Mouse (Mus musculus) liver, postnatal 0 days (tissue): ENCODE measurements around the gene Il4ra. TPM values are rescaled to one million over a fixed set of nuclear protein-coding genes. Genes with fewer than 3 reads are reported as not detected.

Experiments used
- ATAC-seq: fragments of 200-750 bp; cut with Nextera tagmentation; 2 replicates; pipeline ENCODE4 v1.8.0; 2017; ENCODE audit warnings: mild to moderate bottlenecking, moderate library complexity
- DNase-seq: peaks from one replicate; pipeline ENCODE4 v3.0.0-alpha.2; 2016
- H3K27ac ChIP-seq: fragments of 300-500 bp; sonication (generic); 2 replicates; pipeline ENCODE4 v1.5.1; 2014; ENCODE audit warnings: antibody characterized with exemption, moderate library complexity, mild to moderate bottlenecking, low read depth
- H3K27me3 ChIP-seq: fragments of 300-500 bp; sonication (generic); 2 replicates; pipeline ENCODE4 v1.6.1; 2014; ENCODE audit warnings: low read length, control low read depth, mixed read lengths; ENCODE audit not compliant: insufficient read depth
- H3K36me3 ChIP-seq: fragments of 300-500 bp; sonication (generic); replicated peaks from 2 replicates; pipeline ENCODE4 v1.6.1; 2014; ENCODE audit warnings: mild to moderate bottlenecking, control low read depth, low read length, moderate library complexity, mixed read lengths; ENCODE audit not compliant: insufficient read depth
- H3K4me1 ChIP-seq: fragments of 300-500 bp; sonication (generic); 2 replicates; pipeline ENCODE4 v1.6.1; 2014; ENCODE audit warnings: antibody characterized with exemption, mild to moderate bottlenecking, control low read depth; ENCODE audit not compliant: insufficient read depth
- H3K4me2 ChIP-seq: fragments of 300-500 bp; sonication (generic); 2 replicates; pipeline ENCODE4 v1.6.1; 2014; ENCODE audit warnings: low read depth, mild to moderate bottlenecking, low read length, moderate library complexity, mixed read lengths
- H3K4me3 ChIP-seq: fragments of 300-500 bp; sonication (generic); 2 replicates; pipeline ENCODE4 v1.5.1; 2014; ENCODE audit warnings: low read depth, low read length
- H3K9ac ChIP-seq: fragments of 300-500 bp; sonication (generic); replicated peaks from 2 replicates; pipeline ENCODE4 v1.6.1; 2014; ENCODE audit warnings: mild to moderate bottlenecking, moderate library complexity
- H3K9me3 ChIP-seq: fragments of 300-500 bp; sonication (generic); 2 replicates; pipeline ENCODE4 v1.6.1; 2016; ENCODE audit warnings: mild to moderate bottlenecking, control low read depth, low read length, mixed read lengths
- CTCF ChIP-seq: sonication (generic); IDR thresholded peaks from 2 replicates; pipeline ENCODE4 v1.5.1; 2016; ENCODE audit warnings: antibody characterized with exemption, low read depth
- EP300 ChIP-seq: IDR thresholded peaks from 2 replicates; pipeline ENCODE4 v1.6.1; 2016; ENCODE audit warnings: antibody characterized with exemption, low read depth, mild to moderate bottlenecking
- WGBS: fragments of 180-500 bp; shearing (Covaris S2); extraction: QIAGEN DNeasy Blood & Tissue Kit; methylation state at CpG from one replicate; pipeline ENCODE4 v1.1.7; 2014; ENCODE audit not compliant: insufficient replicate concordance; 5-methylcytosine and 5-hydroxymethylcytosine counted together
- polyA plus RNA-seq: library from polyadenylated mRNA; unstranded; fragments of >200 nt; fragmentation: Nextera tagmentation; extraction: Ambion mirVana; gene quantifications from 2 replicates; pipeline ENCODE4 v1.2.1, GENCODE M21; 2015

Il4ra gene
- polyA plus RNA-seq, 1 experiment from 2014 or later = 9.5 TPM

GRCm38 (mm10) chr7:125511852-125512251 is 40.1 kb upstream of the Il4ra start:
- no peaks in the 10 kb centered on the region for H3K36me3 ChIP-seq
- H3K27ac ChIP-seq = no peak overlapping the region
- no peak overlapping the region for H3K9ac ChIP-seq
- ATAC-seq (no peak), DNase-seq (no peak)
- TF ChIP-seq CTCF (no peak), EP300 (no peak)
- WGBS = 62% methylated on average over 2 of the region's 2 CpGs
- H3K4me2 ChIP-seq = no peak overlapping the region
- 0 out of 2 replicates have a peak, but pooled peaks cover 2% of the 10 kb centered on the region for H3K9me3 ChIP-seq
- H3K27me3 ChIP-seq = no peaks in the 10 kb centered on the region
- H3K4me3 ChIP-seq = no peak overlapping the region
- H3K4me1 ChIP-seq = peaks cover 28% of the 10 kb centered on the region

- whole genome bisulfite sequencing = 79% methylated on average over 5 of the region's 5 CpGs
- Histone ChIP-seq H3K27ac (peak overlapping the region; percentile 22; the same call in 1 of the 2 replicates), H3K9ac (no peak overlapping the region)
Measured at GRCm38 (mm10) chr7:125515081-125515853, 36.7 kb upstream of the Il4ra start.

GRCm38 (mm10) chr7:125516723-125517122 is 35.2 kb upstream of the Il4ra start:
- WGBS = 52% methylated on average over 8 of the region's 8 CpGs
- Histone ChIP-seq H3K4me3 (no peak overlapping the region), H3K9ac (no peak overlapping the region), H3K36me3 (no peaks in the 10 kb centered on the region), H3K9me3 (0 out of 2 replicates have a peak, but pooled peaks cover 2% of the 10 kb centered on the region), H3K27me3 (no peaks in the 10 kb centered on the region), H3K4me2 (0 out of 2 replicates have a peak overlapping the region, but pooled peaks have one; percentile 22), H3K4me1 (peaks cover 31% of the 10 kb centered on the region), H3K27ac (peak overlapping the region; percentile 22; the same call in 1 of the 2 replicates)
- ATAC-seq (peak; percentile 82), DNase-seq (no peak)
- TF ChIP-seq CTCF (no peak), EP300 (peak; percentile 89)

More at GRCm38 (mm10) chr7:125515081-125515853, 36.7 kb upstream of the Il4ra start:
- TF ChIP-seq CTCF (no peak), EP300 (no peak)
- Histone ChIP-seq H3K4me1 (peaks cover 38% of the 10 kb centered on the region), H3K4me2 (no peak overlapping the region), H3K9me3 (0 out of 2 replicates have a peak, but pooled peaks cover 2% of the 10 kb centered on the region), H3K27me3 (no peaks in the 10 kb centered on the region), H3K4me3 (no peak overlapping the region), H3K36me3 (no peaks in the 10 kb centered on the region)
- ATAC-seq (no peak), DNase-seq (no peak)

GRCm38 (mm10) chr7:125517470-125517869 is 34.5 kb upstream of the Il4ra start:
- Histone ChIP-seq H3K4me1 (peaks cover 32% of the 10 kb centered on the region), H3K36me3 (no peaks in the 10 kb centered on the region), H3K9me3 (0 out of 2 replicates have a peak, but pooled peaks cover 2% of the 10 kb centered on the region), H3K4me2 (no peak overlapping the region), H3K27ac (no peak overlapping the region), H3K27me3 (no peaks in the 10 kb centered on the region), H3K9ac (no peak overlapping the region), H3K4me3 (no peak overlapping the region)
- no peak for DNase-seq
- TF ChIP-seq EP300 (no peak), CTCF (no peak)
- ATAC-seq = no peak
- WGBS = 87% methylated on average over 6 of the region's 6 CpGs

- WGBS = 53% methylated on average over 3 of the region's 3 CpGs
- ATAC-seq (no peak), DNase-seq (no peak)
- H3K9me3 ChIP-seq = no peaks in the 10 kb centered on the region
- H3K9ac ChIP-seq = no peak overlapping the region
- peaks cover 40% of the 10 kb centered on the region for H3K4me1 ChIP-seq
- H3K36me3 ChIP-seq = no peaks in the 10 kb centered on the region
- no peak overlapping the region for H3K4me3 ChIP-seq
- H3K27me3 ChIP-seq = no peaks in the 10 kb centered on the region
- H3K4me2 ChIP-seq = no peak overlapping the region
- no peak overlapping the region for H3K27ac ChIP-seq
- TF ChIP-seq EP300 (no peak), CTCF (no peak)
Measured at GRCm38 (mm10) chr7:125519715-125520114, 32.2 kb upstream of the Il4ra start.

GRCm38 (mm10) chr7:125523051-125523450 is 28.9 kb upstream of the Il4ra start:
- H3K4me1 ChIP-seq = peaks cover 18% of the 10 kb centered on the region
- 0 out of 2 replicates have a peak overlapping the region, but pooled peaks have one; percentile 14 for H3K9ac ChIP-seq
- no peaks in the 10 kb centered on the region for H3K9me3 ChIP-seq
- H3K4me2 ChIP-seq = peak overlapping the region; percentile 29
- H3K36me3 ChIP-seq = no peaks in the 10 kb centered on the region
- no peak overlapping the region for H3K4me3 ChIP-seq
- 28% methylated on average over 3 of the region's 3 CpGs for whole genome bisulfite sequencing
- H3K27ac ChIP-seq = no peak overlapping the region
- TF ChIP-seq EP300 (peak; percentile 80), CTCF (no peak)
- ATAC-seq (peak; percentile 82), DNase-seq (peak; percentile 25)
- no peaks in the 10 kb centered on the region for H3K27me3 ChIP-seq
